Mouse (Mus musculus): ENCODE results near the gene Arhgef28. TPM values are rescaled to one million over a fixed set of nuclear protein-coding genes. Genes with fewer than 3 reads are reported as not detected.

Gene Arhgef28
- polyA plus RNA-seq, 1 experiment, result 6.7 TPM

DNA sequence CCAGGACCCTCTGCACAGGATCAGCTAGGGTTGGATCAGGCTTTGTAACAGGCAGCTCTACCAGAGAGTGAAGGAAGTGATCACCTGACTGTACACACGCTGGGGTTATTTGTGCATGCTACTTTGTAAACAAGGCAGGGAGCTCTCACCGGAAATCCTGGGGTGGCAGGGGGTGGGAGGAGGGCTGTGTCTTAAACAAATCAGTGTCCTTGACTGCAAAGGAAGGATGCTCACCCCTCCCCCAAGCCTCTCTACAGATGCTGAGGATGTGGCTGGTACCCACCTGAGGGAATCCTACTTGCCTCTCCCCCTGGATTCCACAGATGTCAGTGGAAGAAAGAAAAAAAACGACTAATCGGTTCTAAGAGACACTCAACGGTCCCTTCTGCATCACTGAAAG lies 176.2 kb downstream of the Arhgef28 start:
- no peak overlapping the region for H3K4me3 ChIP-seq (ENCODE audit: low read depth, low read length)
- no peak for TF ChIP-seq CTCF (IDR thresholded peaks at IDR 0.05; ENCODE audit: low read depth, low read length)
- 0 out of 2 replicates have a peak, but pooled peaks have one; percentile 55 for TF ChIP-seq EP300 (IDR thresholded peaks at IDR 0.05; ENCODE audit: insufficient read depth, low read depth, low read length)
- no peaks in the 10 kb centered on the region for H3K9me3 ChIP-seq (replicated peaks; ENCODE audit: control insufficient read depth, insufficient read depth, low read length, poor library complexity, severe bottlenecking)
- H3K36me3 ChIP-seq (ENCODE audit: control insufficient read depth, insufficient read depth, low read length, poor library complexity, severe bottlenecking), result no peaks in the 10 kb centered on the region
- H3K4me1 ChIP-seq (ENCODE audit: control insufficient read depth, insufficient read depth, low read length), result peaks cover 1% of the 10 kb centered on the region
- no peaks in the 10 kb centered on the region for H3K27me3 ChIP-seq (ENCODE audit: control insufficient read depth, insufficient read depth, low read length, poor library complexity, severe bottlenecking)
- H3K27ac ChIP-seq (ENCODE audit: insufficient read depth, low read length), result no peak overlapping the region
- no peak overlapping the region for H3K9ac ChIP-seq (ENCODE audit: low read depth, poor library complexity, severe bottlenecking)

DNA sequence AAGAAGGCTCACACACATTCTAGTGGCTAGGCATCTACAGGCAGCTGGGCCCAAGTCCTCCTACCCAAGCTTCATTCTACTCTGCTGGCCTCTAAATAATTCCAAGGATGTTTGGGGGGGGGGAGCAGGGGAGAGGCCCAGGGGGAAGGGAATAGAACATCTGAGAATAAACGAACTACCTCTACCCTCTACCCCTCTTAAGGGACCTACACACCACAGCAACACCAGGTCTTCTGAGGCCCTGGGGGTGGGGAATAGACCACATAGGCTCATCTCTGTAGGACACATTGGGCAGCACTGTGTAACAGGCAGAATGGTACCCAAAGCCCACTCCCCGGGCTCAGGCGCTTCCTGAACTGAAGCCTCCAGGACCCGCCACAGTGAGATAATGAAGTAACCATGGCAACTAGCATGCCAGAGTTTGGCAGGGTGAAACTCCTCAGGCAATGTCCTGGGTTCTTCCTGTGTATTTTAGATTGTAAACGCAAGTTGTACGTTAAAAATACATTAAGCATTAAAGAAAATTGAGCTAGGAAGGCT lies 177.5 kb downstream of the Arhgef28 start:
- no peaks in the 10 kb centered on the region for H3K9me3 ChIP-seq (replicated peaks; ENCODE audit: control insufficient read depth, insufficient read depth, low read length, poor library complexity, severe bottlenecking)
- H3K4me1 ChIP-seq (ENCODE audit: control insufficient read depth, insufficient read depth, low read length), result no peaks in the 10 kb centered on the region
- no peak overlapping the region for H3K9ac ChIP-seq (ENCODE audit: low read depth, poor library complexity, severe bottlenecking)
- H3K27me3 ChIP-seq (ENCODE audit: control insufficient read depth, insufficient read depth, low read length, poor library complexity, severe bottlenecking), result no peaks in the 10 kb centered on the region
- H3K4me3 ChIP-seq (ENCODE audit: low read depth, low read length), result no peak overlapping the region
- H3K36me3 ChIP-seq (ENCODE audit: control insufficient read depth, insufficient read depth, low read length, poor library complexity, severe bottlenecking), result no peaks in the 10 kb centered on the region
- no peak overlapping the region for H3K27ac ChIP-seq (ENCODE audit: insufficient read depth, low read length)
- TF ChIP-seq CTCF (IDR thresholded peaks at IDR 0.05; ENCODE audit: low read depth, low read length), result no peak

DNA sequence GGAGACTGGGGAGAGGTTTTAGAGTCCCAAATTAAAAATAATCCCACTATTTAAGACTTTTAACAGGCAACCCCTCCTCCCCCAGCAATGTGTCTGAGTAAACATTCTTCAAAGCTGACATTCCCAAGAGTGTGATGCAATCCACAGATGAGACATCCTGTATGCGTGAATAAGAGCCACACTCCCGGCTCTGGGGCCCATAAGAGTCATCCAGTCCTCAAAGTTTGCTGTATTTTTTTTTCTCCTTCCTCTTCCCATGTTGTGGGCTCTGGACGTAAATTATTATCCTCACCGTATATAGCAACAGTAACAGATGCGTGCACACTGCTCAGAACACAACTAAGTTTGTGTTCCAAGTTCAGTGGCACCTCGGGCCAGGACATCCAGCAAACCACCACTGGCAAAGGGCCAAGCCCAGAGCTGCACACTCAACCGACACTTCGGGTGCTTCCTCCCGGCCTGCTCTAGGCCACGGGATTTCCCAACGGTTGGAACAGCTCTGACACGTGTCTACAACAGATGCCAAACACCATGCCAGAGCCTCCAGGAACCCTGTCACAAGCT lies 178.5 kb downstream of the Arhgef28 start:
- no peak for TF ChIP-seq EP300 (IDR thresholded peaks at IDR 0.05; ENCODE audit: insufficient read depth, low read depth, low read length)
- no peak for TF ChIP-seq POLR2A (IDR thresholded peaks at IDR 0.05; ENCODE audit: insufficient read depth, low read length)
- no peak for TF ChIP-seq CTCF (IDR thresholded peaks at IDR 0.05; ENCODE audit: low read depth, low read length)
- Histone ChIP-seq H3K9me3 (replicated peaks; ENCODE audit: control insufficient read depth, insufficient read depth, low read length, poor library complexity, severe bottlenecking) (no peaks in the 10 kb centered on the region), H3K27ac (ENCODE audit: insufficient read depth, low read length) (no peak overlapping the region), H3K27me3 (ENCODE audit: control insufficient read depth, insufficient read depth, low read length, poor library complexity, severe bottlenecking) (no peaks in the 10 kb centered on the region), H3K36me3 (ENCODE audit: control insufficient read depth, insufficient read depth, low read length, poor library complexity, severe bottlenecking) (no peaks in the 10 kb centered on the region), H3K4me3 (ENCODE audit: low read depth, low read length) (no peak overlapping the region), H3K9ac (ENCODE audit: low read depth, poor library complexity, severe bottlenecking) (no peak overlapping the region), H3K4me1 (ENCODE audit: control insufficient read depth, insufficient read depth, low read length) (no peaks in the 10 kb centered on the region)

DNA sequence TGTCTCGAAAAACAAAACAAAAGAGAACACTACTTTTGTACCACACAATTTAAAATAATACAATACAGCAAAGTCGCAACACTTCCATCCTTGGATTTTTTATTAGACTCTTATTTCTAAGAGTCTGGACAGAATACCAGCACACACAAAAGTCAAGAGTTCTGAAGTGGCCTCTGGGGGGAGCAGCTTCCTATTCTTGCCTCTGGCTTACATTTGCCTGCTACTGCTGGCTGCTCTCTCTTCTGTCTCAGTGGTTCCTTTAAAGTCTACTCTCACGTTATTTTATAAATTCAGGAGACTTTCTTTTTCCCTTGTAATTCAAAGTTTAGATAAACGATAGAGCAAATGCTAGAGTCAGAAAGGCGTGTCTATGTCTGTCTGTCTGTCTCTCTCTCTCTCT lies 179.1 kb downstream of the Arhgef28 start:
- no peak overlapping the region for H3K9ac ChIP-seq (ENCODE audit: low read depth, poor library complexity, severe bottlenecking)
- TF ChIP-seq EP300 (IDR thresholded peaks at IDR 0.05; ENCODE audit: insufficient read depth, low read depth, low read length) (no peak), CTCF (IDR thresholded peaks at IDR 0.05; ENCODE audit: low read depth, low read length) (peak; percentile 2), POLR2A (IDR thresholded peaks at IDR 0.05; ENCODE audit: insufficient read depth, low read length) (no peak)
- no peak overlapping the region for H3K27ac ChIP-seq (ENCODE audit: insufficient read depth, low read length)
- H3K36me3 ChIP-seq (ENCODE audit: control insufficient read depth, insufficient read depth, low read length, poor library complexity, severe bottlenecking), result no peaks in the 10 kb centered on the region
- H3K27me3 ChIP-seq (ENCODE audit: control insufficient read depth, insufficient read depth, low read length, poor library complexity, severe bottlenecking), result no peaks in the 10 kb centered on the region
- no peaks in the 10 kb centered on the region for H3K9me3 ChIP-seq (replicated peaks; ENCODE audit: control insufficient read depth, insufficient read depth, low read length, poor library complexity, severe bottlenecking)
- H3K4me3 ChIP-seq (ENCODE audit: low read depth, low read length), result no peak overlapping the region
- H3K4me1 ChIP-seq (ENCODE audit: control insufficient read depth, insufficient read depth, low read length), result no peaks in the 10 kb centered on the region

DNA sequence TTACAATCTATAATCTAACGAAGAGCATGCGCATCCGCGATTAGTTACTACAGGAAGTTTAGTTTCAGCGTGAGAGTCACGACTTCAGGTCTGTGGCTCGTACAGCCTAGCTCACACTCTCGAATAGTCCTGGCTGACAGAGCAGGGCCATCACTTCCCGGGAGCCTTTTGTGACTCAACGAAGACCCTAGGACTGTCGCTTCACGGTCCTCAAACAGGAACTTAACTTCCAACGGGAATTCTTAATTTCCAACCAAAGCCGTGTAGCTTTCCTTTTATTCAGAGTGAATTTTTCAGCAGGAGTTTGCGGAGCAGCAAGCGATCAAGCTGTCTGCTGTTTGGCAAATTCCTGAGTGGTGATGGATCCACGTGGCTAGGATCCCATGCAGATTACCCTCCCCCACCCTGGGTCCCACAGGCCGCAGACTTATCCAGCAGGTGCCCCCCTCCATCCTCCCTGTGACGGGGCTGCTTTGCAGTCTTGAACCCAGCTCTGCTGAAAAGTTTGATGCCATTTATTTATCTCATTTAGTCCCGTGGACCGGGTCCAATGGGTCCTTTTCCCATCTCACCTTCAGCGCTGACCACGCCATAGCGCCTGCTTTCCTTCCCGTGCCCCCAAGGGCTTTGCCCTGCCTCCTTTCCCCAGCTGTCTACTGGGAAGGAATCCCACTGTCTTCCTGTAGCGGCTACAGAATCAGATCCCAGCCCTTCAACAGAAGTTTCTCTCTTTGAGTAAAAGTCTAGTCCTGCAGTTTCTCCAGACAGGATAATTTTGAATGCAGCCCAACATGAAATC lies 180.3 kb downstream of the Arhgef28 start:
- Histone ChIP-seq H3K4me3 (ENCODE audit: low read depth, low read length) (no peak overlapping the region), H3K4me1 (ENCODE audit: control insufficient read depth, insufficient read depth, low read length) (no peaks in the 10 kb centered on the region), H3K9ac (ENCODE audit: low read depth, poor library complexity, severe bottlenecking) (no peak overlapping the region), H3K36me3 (ENCODE audit: control insufficient read depth, insufficient read depth, low read length, poor library complexity, severe bottlenecking) (no peaks in the 10 kb centered on the region), H3K27me3 (ENCODE audit: control insufficient read depth, insufficient read depth, low read length, poor library complexity, severe bottlenecking) (no peaks in the 10 kb centered on the region), H3K9me3 (replicated peaks; ENCODE audit: control insufficient read depth, insufficient read depth, low read length, poor library complexity, severe bottlenecking) (no peaks in the 10 kb centered on the region), H3K27ac (ENCODE audit: insufficient read depth, low read length) (no peak overlapping the region)
- TF ChIP-seq EP300 (IDR thresholded peaks at IDR 0.05; ENCODE audit: insufficient read depth, low read depth, low read length), result no peak
- no peak for TF ChIP-seq CTCF (IDR thresholded peaks at IDR 0.05; ENCODE audit: low read depth, low read length)
- no peak for TF ChIP-seq POLR2A (IDR thresholded peaks at IDR 0.05; ENCODE audit: insufficient read depth, low read length)

DNA sequence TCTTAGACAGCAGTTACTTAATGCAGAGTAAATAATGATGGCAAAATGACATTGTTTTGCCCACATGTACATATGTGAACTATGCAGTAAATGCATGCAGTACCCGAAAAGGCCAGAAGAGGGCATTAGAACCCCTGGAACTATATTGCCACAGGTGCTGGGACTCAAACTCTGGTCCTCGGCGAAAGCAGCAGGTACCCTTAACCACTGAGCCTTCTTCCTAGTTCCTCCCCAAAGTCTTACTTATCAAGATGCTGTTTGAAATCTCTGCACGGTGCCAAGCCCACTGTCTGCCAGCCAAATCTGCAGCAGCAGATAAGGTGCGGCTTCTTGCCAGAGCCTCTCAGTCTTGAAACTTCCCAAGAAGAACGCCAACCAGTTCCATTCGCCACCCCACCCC lies 181.1 kb downstream of the Arhgef28 start:
- H3K27me3 ChIP-seq (ENCODE audit: control insufficient read depth, insufficient read depth, low read length, poor library complexity, severe bottlenecking), result no peaks in the 10 kb centered on the region
- TF ChIP-seq EP300 (IDR thresholded peaks at IDR 0.05; ENCODE audit: insufficient read depth, low read depth, low read length) (no peak), CTCF (IDR thresholded peaks at IDR 0.05; ENCODE audit: low read depth, low read length) (peak; percentile 53)
- no peak overlapping the region for H3K9ac ChIP-seq (ENCODE audit: low read depth, poor library complexity, severe bottlenecking)
- no peaks in the 10 kb centered on the region for H3K4me1 ChIP-seq (ENCODE audit: control insufficient read depth, insufficient read depth, low read length)
- no peaks in the 10 kb centered on the region for H3K36me3 ChIP-seq (ENCODE audit: control insufficient read depth, insufficient read depth, low read length, poor library complexity, severe bottlenecking)
- H3K27ac ChIP-seq (ENCODE audit: insufficient read depth, low read length), result no peak overlapping the region
- no peaks in the 10 kb centered on the region for H3K9me3 ChIP-seq (replicated peaks; ENCODE audit: control insufficient read depth, insufficient read depth, low read length, poor library complexity, severe bottlenecking)
- H3K4me3 ChIP-seq (ENCODE audit: low read depth, low read length), result no peak overlapping the region
